ENCODE assay signal across 11 mouse cellular contexts in genomic region chr17:87315891-87316763, GRCm38 (mm10). TPM values are rescaled to one million over a fixed set of nuclear protein-coding genes. Genes with fewer than 3 reads are reported as not detected.
DNase-seq lines count a peak whose midpoint lies in the region; ATAC-seq and TF ChIP-seq lines count a peak whose summit lies in the region.
"Had no signal": no experiment of that assay in that cellular context is flagged by ENCODE, and none has a peak within 500 bp of the region (broad histone marks: within the 10 kb centered on the region; RNA-seq: fewer than 3 reads in every experiment).

No protein-coding gene starts in this region.

- TF ChIP-seq CTCF in midbrain, postnatal 0 days (IDR thresholded peaks at IDR 0.05): peak; percentile 47

- no peaks in the 10 kb centered on the region for H3K9me3 ChIP-seq in midbrain, postnatal 0 days (ENCODE audit: low read length)
- peaks cover under 1% of the 10 kb centered on the region; the same call in 1 of the 2 replicates for H3K9me3 ChIP-seq in midbrain, embryonic 10.5 days (replicated peaks)

- no peaks in the 10 kb centered on the region for H3K36me3 ChIP-seq in midbrain, postnatal 0 days (ENCODE audit: insufficient read depth, low read length)
- H3K36me3 ChIP-seq in midbrain, embryonic 10.5 days: no peaks in the 10 kb centered on the region

- 83% methylated on average over 23 of the region's 23 CpGs for WGBS in midbrain, postnatal 0 days
- 84% methylated on average over 23 of the region's 23 CpGs for WGBS in midbrain, embryonic 10.5 days

- H3K4me1 ChIP-seq in midbrain, postnatal 0 days (ENCODE audit: insufficient read depth, low read length): no peaks in the 10 kb centered on the region
- H3K4me1 ChIP-seq in midbrain, embryonic 10.5 days: peaks cover 50% of the 10 kb centered on the region

- H3K27ac ChIP-seq in midbrain, postnatal 0 days (ENCODE audit: low read depth, low read length): no peak overlapping the region
- no peak overlapping the region for H3K27ac ChIP-seq in midbrain, embryonic 10.5 days (replicated peaks)

- no peak for DNase-seq in frontal cortex, postnatal 25 days (ENCODE audit: low spot score in 2 of 2)
- no peak for DNase-seq in midbrain, postnatal 0 days (ENCODE audit: low spot score)
- DNase-seq in midbrain, embryonic 10.5 days (ENCODE audit: low spot score): no peak
- DNase-seq in cerebellum, postnatal 14 days: peak; percentile 51 to 57
- DNase-seq in thymus, postnatal 10 days (ENCODE audit: low spot score in 2 of 2): no peak
- no peak for DNase-seq in gastrocnemius, postnatal 25 days
- DNase-seq: kidney, adult 11 months; lung, postnatal 4 days; thymus, postnatal 36 days had no signal

- no peak overlapping the region for H3K4me2 ChIP-seq in midbrain, postnatal 0 days (ENCODE audit: low read depth, low read length, poor library complexity, severe bottlenecking)

- no peak overlapping the region for H3K9ac ChIP-seq in midbrain, postnatal 0 days (replicated peaks; ENCODE audit: low read length, poor library complexity, severe bottlenecking)

- no peaks in the 10 kb centered on the region for H3K27me3 ChIP-seq in midbrain, postnatal 0 days (ENCODE audit: insufficient read depth, low read length)
- peaks cover 10% of the 10 kb centered on the region; the same call in 1 of the 2 replicates for H3K27me3 ChIP-seq in midbrain, embryonic 10.5 days (ENCODE audit: low read depth, poor library complexity, severe bottlenecking)

- ATAC-seq in frontal cortex, adult (ENCODE audit: low TSS enrichment): peak; percentile 48
- ATAC-seq in midbrain, postnatal 0 days (ENCODE audit: low FRiP score): no peak
- 0 out of 2 replicates have a peak, but pooled peaks have one; percentile 9 for ATAC-seq in neutrophil, adult 5-6 weeks (ENCODE audit: extremely low read depth, insufficient number of reproducible peaks, low FRiP score, poor library complexity, severe bottlenecking)

- H3K4me3 ChIP-seq in midbrain, postnatal 0 days (ENCODE audit: low read depth, low read length): no peak overlapping the region
- H3K4me3 ChIP-seq in midbrain, embryonic 10.5 days: no peak overlapping the region

RNA-seq across cellular contexts. Expression of gene Ttc7, which starts 33.4 kb away (rescaled TPM):
- total RNA-seq in midbrain, postnatal 0 days (2014; rRNA removed): 5.3 and 13.9 TPM in 2 replicates
- polyA plus RNA-seq in midbrain, postnatal 0 days (2015; fragmentation: Nextera tagmentation; extraction: Ambion mirVana): 9.9 and 11.1 TPM in 2 replicates
- 3.5 and 5.4 TPM in 2 replicates for polyA plus RNA-seq in midbrain, embryonic 10.5 days (2016; fragmentation: Nextera tagmentation; extraction: Ambion mirVana)
- 176 and 186 TPM in 2 replicates for total RNA-seq in neutrophil, adult 5-6 weeks (2017)
- 1 to 10 TPM; 7.1 to 8.4 TPM for total RNA-seq in gastrocnemius, postnatal 25 days (2021)

RNA-seq across cellular contexts. Expression of gene Mcfd2, which starts 50.4 kb away (rescaled TPM):
- total RNA-seq in midbrain, postnatal 0 days (2014; rRNA removed): 27.8 and 38.0 TPM in 2 replicates
- polyA plus RNA-seq in midbrain, postnatal 0 days (2015; fragmentation: Nextera tagmentation; extraction: Ambion mirVana): 35.5 and 36.9 TPM in 2 replicates
- polyA plus RNA-seq in midbrain, embryonic 10.5 days (2016; fragmentation: Nextera tagmentation; extraction: Ambion mirVana): 79.7 and 86.6 TPM in 2 replicates
- 55.9 and 69.6 TPM in 2 replicates for total RNA-seq in neutrophil, adult 5-6 weeks (2017)
- 10 to 100 TPM; 19.9 to 22.1 TPM for total RNA-seq in gastrocnemius, postnatal 25 days (2021)

Comparison
In these comparisons a context has a peak if more than half of its experiments do, and no peak if none do; other contexts are left out.
1. DNase-seq: peak in cerebellum, postnatal 14 days (2 of 2); none in frontal cortex, postnatal 25 days (0 of 2), midbrain, postnatal 0 days (single experiment), midbrain, embryonic 10.5 days (single experiment), thymus, postnatal 10 days (0 of 2) and gastrocnemius, postnatal 25 days (single experiment).
2. RNA of gene Ttc7, which starts 33.4 kb away (total RNA-seq): 176 to 186 TPM in neutrophil, adult 5-6 weeks; 7.1 to 8.4 TPM in gastrocnemius, postnatal 25 days and 5.3 to 13.9 TPM in midbrain, postnatal 0 days; every median in the first group is over 10 times any median in the second.